Mouse (Mus musculus): ENCODE results near the gene Gm21973. TPM values are rescaled to one million over a fixed set of nuclear protein-coding genes. Genes with fewer than 3 reads are reported as not detected.

The Gm21973 gene
- not detected in 2 replicates for total RNA-seq (2017)

DNA sequence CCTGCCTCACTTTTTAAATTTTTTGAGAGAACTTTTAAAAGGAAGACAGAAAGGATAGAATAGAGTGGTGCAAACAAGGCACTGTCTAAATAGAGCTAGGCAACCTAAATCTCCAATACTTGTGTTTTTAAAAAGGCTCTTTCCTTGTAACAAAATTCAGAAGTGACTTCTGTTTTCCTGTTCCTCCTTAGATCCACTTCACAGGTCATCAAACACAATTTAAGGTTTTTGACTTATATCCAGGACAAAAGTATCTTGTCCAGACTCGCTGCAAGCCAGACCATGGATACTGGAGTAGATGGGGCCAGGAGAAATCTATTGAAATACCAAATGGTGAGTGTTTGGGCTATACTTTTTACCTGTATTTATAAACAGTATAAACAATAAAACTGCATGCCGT, at the start of gene Gm21973:
Gm21973 (plus strand) TSS at position 301 of the 400 bp plus-strand sequence.
- no peak for ATAC-seq (ENCODE audit: extremely low read depth, insufficient number of reproducible peaks, low FRiP score, poor library complexity, severe bottlenecking)

DNA sequence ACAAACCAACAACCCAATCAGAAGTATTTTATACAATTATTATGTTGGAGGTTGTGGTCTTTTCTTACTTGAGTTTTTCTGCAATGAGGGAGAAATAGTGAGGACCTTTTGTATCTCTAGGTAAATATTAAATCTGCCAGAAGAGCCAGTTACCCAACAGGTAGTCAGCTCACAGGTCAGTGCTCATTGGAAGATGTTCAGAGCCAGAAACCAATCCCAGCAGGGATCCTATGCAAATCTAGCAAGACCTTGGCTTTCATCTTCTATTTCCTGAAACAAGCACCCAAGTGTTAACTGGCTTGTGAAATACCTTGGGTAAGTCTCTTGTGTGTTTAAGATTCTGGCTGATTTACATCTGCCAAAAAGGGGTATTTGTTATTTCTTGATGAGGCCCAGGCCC, 48.8 kb upstream of the Gm21973 start:
- no peak for ATAC-seq (ENCODE audit: extremely low read depth, insufficient number of reproducible peaks, low FRiP score, poor library complexity, severe bottlenecking)

- ATAC-seq (ENCODE audit: extremely low read depth, insufficient number of reproducible peaks, low FRiP score, poor library complexity, severe bottlenecking): no peak
Observed at GRCm38 (mm10) chr15:10277461-10277860, 47.7 kb upstream of the Gm21973 start.

DNA sequence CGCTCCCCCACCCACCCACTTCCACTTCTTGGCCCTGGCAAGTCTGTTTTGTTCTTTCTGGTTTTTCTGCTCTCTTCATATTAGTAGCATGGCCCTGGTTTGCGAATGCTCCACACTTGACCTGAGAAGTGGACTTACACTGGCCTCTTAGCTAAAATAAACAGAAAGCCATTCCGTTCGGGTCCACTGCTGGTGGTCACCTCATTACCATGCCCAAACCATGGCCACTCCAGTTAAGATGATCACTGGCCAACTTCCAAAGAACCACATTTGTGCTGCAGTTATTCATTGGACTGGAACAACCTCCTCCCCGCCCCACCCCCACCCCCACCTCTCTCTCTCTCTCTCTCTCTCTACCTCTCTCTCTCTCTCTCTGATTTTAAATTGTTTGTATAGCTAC, 43.6 kb upstream of the Gm21973 start:
- no peak for ATAC-seq (ENCODE audit: extremely low read depth, insufficient number of reproducible peaks, low FRiP score, poor library complexity, severe bottlenecking)

DNA sequence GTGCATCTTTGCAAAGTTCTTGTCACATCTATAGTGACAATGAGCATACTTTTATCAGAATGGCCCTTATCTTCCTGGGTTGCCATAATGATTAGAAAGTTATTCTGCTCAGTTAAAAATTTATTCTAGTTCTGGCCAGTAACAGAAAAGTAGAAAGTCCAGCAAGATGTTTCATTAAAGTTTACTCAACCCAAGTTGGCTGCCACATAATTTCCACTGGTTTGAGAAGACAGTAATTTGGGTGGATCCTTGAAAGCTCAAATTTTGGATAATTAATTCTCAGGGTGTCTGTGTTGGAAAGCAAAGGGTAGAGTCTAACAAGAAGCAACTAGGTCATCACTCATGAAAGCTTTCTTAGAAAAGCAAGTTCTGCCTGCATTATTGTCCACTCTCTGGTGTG, 41.5 kb upstream of the Gm21973 start:
- no peak for ATAC-seq (ENCODE audit: extremely low read depth, insufficient number of reproducible peaks, low FRiP score, poor library complexity, severe bottlenecking)

DNA sequence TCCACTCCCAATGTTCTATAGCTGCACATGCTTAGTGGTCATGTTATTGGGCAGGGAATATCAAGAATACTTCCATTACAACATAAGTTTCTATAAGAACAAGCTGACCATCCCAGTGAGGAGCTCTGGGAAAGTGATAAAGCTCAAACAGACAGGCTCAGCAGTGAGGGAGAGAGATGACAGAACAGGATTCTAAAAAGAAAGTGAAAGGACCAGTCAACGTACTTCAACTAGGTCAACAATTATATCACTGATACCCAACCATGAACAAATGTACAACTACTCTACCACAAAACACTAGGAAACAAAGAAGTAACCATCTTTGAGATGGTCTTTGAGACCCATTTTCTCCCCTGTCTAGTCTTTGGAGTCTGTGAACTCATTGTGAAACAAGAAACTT, 28.6 kb upstream of the Gm21973 start:
- ATAC-seq (ENCODE audit: extremely low read depth, insufficient number of reproducible peaks, low FRiP score, poor library complexity, severe bottlenecking): no peak

- no peak for ATAC-seq (ENCODE audit: extremely low read depth, insufficient number of reproducible peaks, low FRiP score, poor library complexity, severe bottlenecking)
Observed at GRCm38 (mm10) chr15:10298058-10298457, 27.1 kb upstream of the Gm21973 start.

GRCm38 (mm10) chr15:10299467-10299866, 25.7 kb upstream of the Gm21973 start:
- ATAC-seq (ENCODE audit: extremely low read depth, insufficient number of reproducible peaks, low FRiP score, poor library complexity, severe bottlenecking): no peak

- ATAC-seq (ENCODE audit: extremely low read depth, insufficient number of reproducible peaks, low FRiP score, poor library complexity, severe bottlenecking): no peak
Observed at GRCm38 (mm10) chr15:10306461-10306860, 18.7 kb upstream of the Gm21973 start.

DNA sequence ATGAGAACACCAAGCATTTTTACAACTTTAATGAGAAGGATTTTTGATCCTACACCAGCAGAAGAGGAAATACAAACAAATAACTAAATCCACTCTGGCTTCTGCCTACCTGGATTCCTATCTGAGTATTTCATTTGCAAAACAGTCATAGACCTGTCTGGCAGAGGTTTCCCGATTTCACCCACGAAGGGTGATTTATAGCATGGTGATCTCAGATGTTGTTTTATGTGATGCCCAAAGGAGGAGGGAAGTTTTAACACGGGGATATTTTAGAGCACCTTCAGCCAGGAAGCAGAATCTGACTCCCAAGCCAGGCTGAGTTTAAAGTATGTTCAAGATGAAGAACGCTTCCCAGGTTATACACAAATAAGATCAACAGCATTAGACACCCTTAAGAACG, 13.4 kb upstream of the Gm21973 start:
- no peak for ATAC-seq (ENCODE audit: extremely low read depth, insufficient number of reproducible peaks, low FRiP score, poor library complexity, severe bottlenecking)

- ATAC-seq (ENCODE audit: extremely low read depth, insufficient number of reproducible peaks, low FRiP score, poor library complexity, severe bottlenecking): no peak
Observed at GRCm38 (mm10) chr15:10313522-10314455, 11.4 kb upstream of the Gm21973 start.

- ATAC-seq (ENCODE audit: extremely low read depth, insufficient number of reproducible peaks, low FRiP score, poor library complexity, severe bottlenecking): no peak
Observed at GRCm38 (mm10) chr15:10330626-10331025, 5.4 kb downstream of the Gm21973 start.

DNA sequence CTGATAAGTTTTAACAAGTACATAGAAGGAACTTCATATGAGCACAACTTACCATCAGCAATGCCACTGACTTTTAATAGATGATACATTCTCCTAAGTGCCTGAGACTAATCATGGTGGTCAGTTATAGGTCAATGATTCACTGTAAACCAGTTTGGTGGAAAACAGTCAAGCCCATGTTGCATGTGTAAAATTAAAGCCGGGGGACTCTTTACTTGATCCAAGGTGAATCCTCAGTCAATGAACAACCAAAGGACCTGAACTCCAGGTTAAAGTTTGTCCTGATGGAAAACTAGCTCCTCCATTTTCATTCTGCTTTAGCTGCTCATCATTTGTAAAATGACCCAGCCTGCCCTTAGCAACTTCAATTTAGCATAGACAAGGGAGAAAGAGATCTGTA, 7.4 kb downstream of the Gm21973 start:
- ATAC-seq (ENCODE audit: extremely low read depth, insufficient number of reproducible peaks, low FRiP score, poor library complexity, severe bottlenecking): no peak

GRCm38 (mm10) chr15:10338606-10339005, 13.4 kb downstream of the Gm21973 start:
- ATAC-seq (ENCODE audit: extremely low read depth, insufficient number of reproducible peaks, low FRiP score, poor library complexity, severe bottlenecking): no peak

DNA sequence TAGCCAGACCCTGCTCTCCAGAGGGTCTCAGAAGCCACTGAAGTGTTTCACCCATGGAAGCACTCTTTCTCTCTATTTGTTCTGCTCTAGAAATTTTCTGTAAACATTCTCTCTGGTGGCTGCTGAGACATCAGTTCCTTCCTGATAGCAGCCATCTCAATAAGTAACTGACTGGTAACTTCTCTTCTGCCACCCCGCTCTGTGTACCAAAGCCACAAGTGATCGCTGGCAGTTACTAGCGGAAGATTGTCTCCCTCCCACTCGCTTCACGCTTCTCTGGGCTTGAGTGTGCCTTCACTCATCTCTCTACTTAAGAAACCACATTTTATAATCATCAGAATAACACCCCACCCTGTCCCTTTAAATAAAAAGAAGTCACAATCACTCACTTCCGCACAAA, 21.9 kb downstream of the Gm21973 start:
- peak; percentile 79; the same call in 1 of the 2 replicates for ATAC-seq (ENCODE audit: extremely low read depth, insufficient number of reproducible peaks, low FRiP score, poor library complexity, severe bottlenecking)

DNA sequence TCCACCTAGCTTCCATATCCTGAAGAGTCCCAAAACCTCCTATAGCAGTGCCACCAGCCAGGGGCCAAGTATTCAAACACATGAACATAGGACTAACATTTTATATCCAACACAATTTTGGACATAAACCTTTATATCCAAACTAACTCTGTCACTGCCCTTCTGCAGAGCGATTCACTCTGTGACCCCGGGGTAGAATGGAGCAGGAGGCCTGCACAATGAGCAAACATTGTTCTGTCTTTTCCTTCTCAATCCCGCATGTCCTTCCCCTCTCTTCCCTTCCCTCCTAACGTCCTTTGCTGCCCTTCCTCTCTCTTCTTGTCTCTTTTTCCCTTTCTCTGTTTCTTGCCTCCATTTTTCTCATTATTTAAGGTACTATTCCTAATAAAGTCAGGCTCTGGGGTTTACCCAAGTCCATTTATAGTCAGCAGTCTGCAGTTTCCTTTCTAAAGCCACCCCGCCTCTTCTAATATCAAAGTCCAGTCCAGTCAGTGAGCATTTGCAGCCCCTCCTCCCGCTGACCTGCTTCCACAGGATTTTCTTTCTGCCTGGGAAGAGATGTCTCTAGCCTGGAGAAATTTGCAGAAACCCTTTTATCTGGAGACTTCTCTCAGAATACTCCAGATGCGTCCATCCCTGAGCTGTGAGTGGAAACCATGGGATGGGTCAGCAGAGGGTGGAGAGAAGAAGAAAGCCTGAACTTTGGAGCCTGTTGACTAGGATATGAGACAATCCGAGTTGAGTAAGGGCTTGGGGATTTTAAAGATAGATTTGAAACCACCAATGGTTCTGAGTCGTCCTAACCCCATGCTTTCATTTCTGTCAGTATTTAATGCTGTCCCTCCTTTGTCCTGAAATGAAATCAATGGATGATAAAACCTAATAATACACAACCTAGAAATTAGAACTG, 33.1 kb downstream of the Gm21973 start, which contains the start of gene Agxt2:
Agxt2 (plus strand) TSS at position 494 of the 910 bp plus-strand sequence.
- no peak for ATAC-seq (ENCODE audit: extremely low read depth, insufficient number of reproducible peaks, low FRiP score, poor library complexity, severe bottlenecking)

DNA sequence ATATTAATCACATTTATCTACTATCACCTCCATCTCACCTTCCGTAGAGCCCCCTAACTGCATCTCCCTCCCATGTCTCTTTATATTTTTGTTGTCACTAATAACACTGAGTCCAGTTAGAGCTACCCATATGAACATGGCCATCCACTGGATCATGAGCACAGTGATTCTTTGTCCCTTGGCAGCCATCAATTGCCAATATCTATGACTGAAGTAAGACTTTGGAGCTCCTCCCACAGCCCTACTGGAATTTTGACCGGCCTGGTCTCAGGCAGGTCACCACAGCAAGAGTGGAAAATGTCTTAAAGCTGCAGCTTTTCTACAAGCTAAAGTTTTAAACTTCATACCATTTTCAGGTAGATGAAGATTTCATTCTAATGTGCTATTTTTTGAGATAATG, 41.2 kb downstream of the Gm21973 start:
- no peak for ATAC-seq (ENCODE audit: extremely low read depth, insufficient number of reproducible peaks, low FRiP score, poor library complexity, severe bottlenecking)

DNA sequence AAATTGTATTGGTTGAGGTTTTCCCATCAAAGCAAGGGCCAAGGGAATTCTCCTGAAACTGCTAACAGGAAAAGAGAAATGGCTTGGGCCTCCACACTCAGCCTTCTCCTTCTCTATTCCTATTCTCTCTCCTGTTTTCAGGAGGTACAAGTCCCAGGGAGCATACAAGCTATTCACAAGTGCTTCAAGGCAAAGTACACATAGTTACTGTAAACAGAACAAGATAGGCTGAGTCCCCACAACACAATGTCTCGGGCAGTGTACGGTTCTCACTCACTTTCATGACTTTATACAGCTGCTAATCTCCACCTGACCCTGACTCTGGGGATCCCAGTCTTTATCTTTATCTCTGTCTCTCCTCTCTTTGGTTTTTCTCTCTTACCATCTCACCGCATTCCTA, 50.2 kb downstream of the Gm21973 start:
- no peak for ATAC-seq (ENCODE audit: extremely low read depth, insufficient number of reproducible peaks, low FRiP score, poor library complexity, severe bottlenecking)

GRCm38 (mm10) chr15:10378338-10378959, 53.3 kb downstream of the Gm21973 start:
- no peak for ATAC-seq (ENCODE audit: extremely low read depth, insufficient number of reproducible peaks, low FRiP score, poor library complexity, severe bottlenecking)
